Mouse (Mus musculus) right cerebral cortex, postnatal 4 days (tissue): ENCODE data around the gene Gm47985.

Experiments used
- DNase-seq: peaks from one replicate; pipeline ENCODE4 v3.0.0-alpha.2; 2022

Gene Gm47985

DNA sequence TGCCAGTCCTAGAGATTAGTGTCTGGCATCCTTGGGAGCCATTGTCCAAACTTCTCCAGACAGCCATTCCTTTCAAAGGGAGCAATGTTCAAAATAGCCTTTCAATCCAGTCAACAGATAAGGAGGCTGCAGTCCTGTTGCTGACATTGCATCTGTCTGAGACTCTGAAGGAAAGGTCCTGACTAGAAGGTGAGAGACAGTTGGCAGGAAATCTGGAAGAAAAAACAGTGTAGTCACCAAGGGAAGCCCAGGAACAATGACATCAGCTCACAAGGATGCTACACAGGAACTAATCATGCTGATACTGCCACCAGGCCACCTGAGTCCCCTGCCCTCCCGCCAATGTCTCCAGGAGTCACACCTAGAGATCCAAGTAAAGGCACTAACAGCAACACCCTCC, 41.0 kb downstream of the Gm47985 start:
- no peak for DNase-seq

DNA sequence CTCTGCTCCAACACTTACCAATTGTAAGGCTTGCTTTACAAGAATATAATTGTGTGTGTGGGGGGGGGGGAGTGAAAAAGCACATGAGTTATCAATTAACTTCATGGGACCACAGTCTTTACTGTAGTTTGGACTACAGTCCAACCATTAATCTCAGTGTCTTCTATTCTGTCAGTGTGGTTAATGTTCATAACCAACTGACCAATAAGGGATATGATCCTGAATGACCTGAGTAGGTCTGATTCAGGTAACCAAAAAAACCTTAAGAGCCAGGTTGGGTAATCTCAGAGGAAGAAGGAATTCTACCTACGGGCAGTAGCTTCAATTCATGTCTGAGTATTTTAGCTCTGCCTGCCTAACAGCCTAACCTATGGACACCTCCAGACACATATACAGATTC, 42.2 kb downstream of the Gm47985 start:
- no peak for DNase-seq

DNA sequence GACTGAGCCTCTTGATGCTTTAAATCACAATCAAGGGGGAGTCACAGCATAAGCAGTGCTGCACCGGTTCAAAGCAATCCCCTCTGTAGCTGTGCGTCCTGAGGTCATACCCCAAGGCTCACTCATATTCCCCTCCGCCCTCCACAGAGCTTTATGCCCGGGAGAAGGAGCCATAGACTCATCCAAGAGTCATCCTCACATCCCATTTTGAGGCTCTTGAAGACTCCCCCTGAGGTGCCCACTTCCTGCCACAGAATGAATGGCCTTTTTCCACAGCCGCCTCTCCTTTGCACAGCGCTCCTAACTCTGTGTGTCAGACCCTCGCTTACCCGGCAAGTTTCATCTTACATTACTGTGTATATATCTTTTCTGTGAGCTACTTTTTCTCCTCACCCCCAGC, 45.2 kb downstream of the Gm47985 start:
- DNase-seq = no peak

DNA sequence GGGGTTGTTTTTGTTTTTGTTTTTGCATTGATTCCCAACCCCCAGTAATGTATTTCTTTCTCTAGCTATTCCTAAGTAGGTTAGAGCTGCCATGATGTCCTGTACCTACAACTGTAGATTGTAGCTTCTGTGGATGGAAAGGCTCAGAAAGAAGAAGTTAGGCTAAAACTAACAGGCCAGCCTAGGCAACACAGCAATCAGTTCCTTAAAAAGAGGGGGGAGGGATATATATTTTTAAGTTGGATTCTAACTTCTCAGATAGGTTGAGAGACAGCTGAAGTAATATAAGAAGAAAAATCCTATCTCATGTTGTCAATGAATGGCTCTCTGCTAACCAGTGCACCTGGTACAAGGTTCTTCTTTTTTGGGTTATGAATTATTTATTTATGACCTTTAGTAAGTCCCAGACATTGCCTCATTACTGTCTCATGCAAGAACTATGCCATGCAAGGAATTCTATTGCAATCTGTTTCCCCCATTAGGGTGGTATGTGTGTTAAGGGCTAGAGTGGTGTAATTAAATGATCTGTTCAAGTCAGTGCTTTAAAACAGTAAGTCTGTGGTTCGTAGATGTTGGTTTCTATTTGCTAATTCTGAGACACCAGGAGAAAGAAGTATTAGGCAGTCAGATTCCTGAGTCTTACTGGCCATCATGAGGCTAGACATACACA, 46.1 kb downstream of the Gm47985 start:
- no peak for DNase-seq

DNA sequence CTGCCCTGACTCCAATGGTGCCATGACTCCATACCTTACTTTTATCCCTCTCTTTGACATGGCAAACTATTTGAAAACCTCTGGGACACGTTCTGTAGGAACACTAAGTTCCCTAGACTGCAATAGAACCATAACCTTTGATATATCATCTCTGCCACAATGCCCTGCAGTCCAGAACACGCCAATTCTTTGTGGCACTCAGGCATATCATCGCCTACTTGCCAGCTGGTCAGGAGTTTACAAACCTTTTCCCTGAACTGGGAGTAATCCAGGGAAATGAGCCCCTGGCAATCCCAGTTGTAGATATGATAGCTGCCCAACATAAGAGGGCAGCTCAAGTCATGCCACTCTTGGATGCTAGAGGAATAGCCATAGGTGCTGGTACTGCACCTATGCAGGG, 50.0 kb downstream of the Gm47985 start:
- DNase-seq = no peak

DNA sequence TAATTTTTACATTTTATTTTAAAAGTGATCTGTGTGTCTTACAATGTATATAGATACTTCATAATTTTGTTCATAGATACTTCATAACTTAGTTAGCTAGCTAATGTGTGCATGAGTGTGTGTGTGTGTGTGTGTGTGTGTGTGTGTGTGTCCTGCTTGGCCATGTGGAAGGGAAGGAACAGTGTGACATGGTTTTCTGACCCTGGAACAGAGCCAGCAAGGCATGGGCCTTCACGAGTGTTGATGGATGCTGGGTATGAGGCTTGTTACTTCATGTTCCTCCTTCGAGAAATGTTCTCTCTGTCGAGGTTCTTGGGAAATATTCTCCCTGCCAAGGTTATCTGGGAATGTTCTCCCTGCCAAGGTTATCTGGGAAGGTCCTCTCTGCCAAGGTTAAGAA, 51.4 kb downstream of the Gm47985 start:
- no peak for DNase-seq
